Mouse (Mus musculus) ES-E14 (cell line): Measurements from ENCODE around the gene Slamf6. TPM values are rescaled to one million over a fixed set of nuclear protein-coding genes. Genes with fewer than 3 reads are reported as not detected.

Experiments
- DNase-seq: peaks from one replicate; pipeline ENCODE4 v3.0.0-alpha.2; 2013; ENCODE audit warnings: low read depth, low spot score
- H3K27ac ChIP-seq: 2 replicates; pipeline ENCODE4 v1.5.1; 2012; ENCODE audit warnings: low read depth, mild to moderate bottlenecking, low read length, moderate library complexity, mixed read lengths; ENCODE audit not compliant: poor library complexity, insufficient read depth, severe bottlenecking
- H3K36me3 ChIP-seq: 2 replicates; pipeline ENCODE4 v1.6.1; 2012; ENCODE audit warnings: mild to moderate bottlenecking, low read length, moderate library complexity, mixed read lengths; ENCODE audit not compliant: control insufficient read depth, poor library complexity, insufficient read depth, severe bottlenecking
- H3K4me1 ChIP-seq, 2 experiments: fragments of 150-350 bp in 1 of 2; sonication (generic) in 1 of 2; 2 replicates each; pipeline ENCODE4 v1.6.1; 2012; ENCODE audit warnings: low read length in 2 of 2, mild to moderate bottlenecking in 1 of 2, mixed read lengths in 1 of 2; ENCODE audit not compliant: control insufficient read depth in 2 of 2, insufficient read depth in 2 of 2, poor library complexity in 1 of 2
- H3K4me3 ChIP-seq, 2 experiments: fragments of 150-350 bp in 1 of 2; sonication (generic) in 1 of 2; 2 replicates each; pipeline ENCODE4 v1.5.1; 2012; ENCODE audit warnings: low read length in 2 of 2, low read depth in 1 of 2, mild to moderate bottlenecking in 1 of 2, mixed read lengths in 1 of 2; ENCODE audit not compliant: insufficient read depth in 1 of 2, poor library complexity in 1 of 2, severe bottlenecking in 1 of 2
- H3K9ac ChIP-seq: 2 replicates; pipeline ENCODE4 v1.6.1; 2012; ENCODE audit warnings: low read depth, mild to moderate bottlenecking, low read length, mixed read lengths; ENCODE audit not compliant: poor library complexity, insufficient read depth, severe bottlenecking
- H3K9me3 ChIP-seq: fragments of 150-350 bp; sonication (generic); 2 replicates; pipeline ENCODE4 v1.6.1; 2012; ENCODE audit warnings: low read depth, mild to moderate bottlenecking, low read length; ENCODE audit not compliant: control insufficient read depth, insufficient read depth
- CHD2 ChIP-seq: IDR thresholded peaks from 2 replicates; pipeline ENCODE4 v1.6.1; 2014; ENCODE audit warnings: mild to moderate bottlenecking, low read depth, low read length, inconsistent platforms
- HCFC1 ChIP-seq: IDR thresholded peaks from 2 replicates; pipeline ENCODE4 v1.6.1; 2012; ENCODE audit warnings: low read length, inconsistent platforms, borderline replicate concordance; ENCODE audit not compliant: insufficient read depth
- MAFK ChIP-seq: IDR thresholded peaks from 2 replicates; pipeline ENCODE4 v1.6.1; 2014; ENCODE audit warnings: mild to moderate bottlenecking, low read depth, low read length, inconsistent platforms; ENCODE audit not compliant: insufficient read depth
- ZC3H11A ChIP-seq: IDR thresholded peaks from 2 replicates; pipeline ENCODE4 v1.6.1; 2012; ENCODE audit warnings: low read depth, mild to moderate bottlenecking, inconsistent platforms, low read length, borderline replicate concordance
- ZNF384 ChIP-seq: IDR thresholded peaks from 2 replicates; pipeline ENCODE4 v1.6.1; 2012; ENCODE audit warnings: low read depth, low read length, inconsistent platforms
- in situ Hi-C, 2 experiments: fragments of 600-800 bp; cut with MboI; formaldehyde crosslinking; loops; one replicate each; pipeline ENCODE4 v1.15.1; 2025; ENCODE audit warnings: low sequenced_read_pairs in 2 of 2, inconsistent platforms in 1 of 2; ENCODE audit not compliant: unreplicated experiment in 2 of 2
- total RNA-seq: library from RNA; depleted of rRNA; stranded (reverse); fragments of 300-350 nt; gene quantifications from 2 replicates; pipeline ENCODE4 v1.2.3, GENCODE M21; 2012; rRNA removed

Slamf6 gene
- total RNA-seq, 1 experiment = 0.31 TPM

DNA sequence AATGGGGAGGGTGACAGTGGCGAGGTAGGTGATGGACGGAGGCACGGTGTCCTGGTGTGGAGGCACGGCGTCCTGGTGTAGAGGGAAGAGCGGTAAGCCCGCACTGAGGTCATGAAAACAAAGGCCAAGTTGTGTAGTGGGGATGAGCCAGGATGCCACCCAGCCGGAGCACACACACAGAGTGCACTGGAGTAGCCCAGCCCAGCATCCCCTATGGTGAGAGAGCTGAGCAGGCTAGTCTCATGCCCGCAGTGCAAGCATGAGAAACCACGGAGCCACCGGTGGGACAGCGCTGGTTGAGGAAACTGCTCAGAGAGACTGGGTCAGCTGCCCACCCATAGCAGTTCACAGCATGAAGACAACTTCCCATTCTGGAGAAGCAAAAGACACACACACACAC, 84.3 kb downstream of the Slamf6 start:
- H3K4me1 ChIP-seq = no peaks in the 10 kb centered on the region
- no peak overlapping the region for H3K9ac ChIP-seq
- in situ Hi-C loops = no loop called here
- TF ChIP-seq MAFK (no peak), ZNF384 (no peak), CHD2 (no peak), HCFC1 (no peak), ZC3H11A (no peak)
- H3K4me3 ChIP-seq = no peak overlapping the region
- H3K36me3 ChIP-seq = peaks cover 10% of the 10 kb centered on the region
- no peak for DNase-seq
- no peaks in the 10 kb centered on the region for H3K9me3 ChIP-seq
- no peak overlapping the region for H3K27ac ChIP-seq

Other genes starting within 250 kb of the Slamf6 start
- 0.22 TPM in 1 of 2 replicates, not detected in the other for gene Cd48, start 235.5 kb upstream of the Slamf6 start, total RNA-seq
- 0.63 and 0.67 TPM in 2 replicates for gene Slamf1, start 150.4 kb upstream of the Slamf6 start, total RNA-seq
- 0.09 TPM in 1 of 2 replicates, not detected in the other for gene Cd84, start 77.8 kb upstream of the Slamf6 start, total RNA-seq
- not detected in 2 replicates for gene Gm10521, start 21.9 kb upstream of the Slamf6 start, total RNA-seq
- 25.3 and 46.0 TPM in 2 replicates for gene Vangl2, start 110.9 kb downstream of the Slamf6 start, total RNA-seq
- gene Nhlh1, start 140.1 kb downstream of the Slamf6 start, total RNA-seq = not detected in 2 replicates
- gene Copa, start 165.0 kb downstream of the Slamf6 start, total RNA-seq = 64.7 and 91.5 TPM in 2 replicates
- gene Ncstn, start 165.3 kb downstream of the Slamf6 start, total RNA-seq = 40.5 and 59.6 TPM in 2 replicates
- gene Pex19, start 209.2 kb downstream of the Slamf6 start, total RNA-seq = 81.7 and 97.8 TPM in 2 replicates
- 58.0 and 61.9 TPM in 2 replicates for gene Dcaf8, start 230.6 kb downstream of the Slamf6 start, total RNA-seq